Mouse (Mus musculus): ENCODE results near the gene Abcc3. TPM values are rescaled to one million over a fixed set of nuclear protein-coding genes. Genes with fewer than 3 reads are reported as not detected.

The Abcc3 gene
- 21.5 TPM for polyA plus RNA-seq (2014; fragmentation: Illumina TruSeq; extraction: RNeasy Lipid Tissue Mini Kit (QIAGEN cat#74804); ENCODE audit: low read depth, low replicate concordance)

DNA sequence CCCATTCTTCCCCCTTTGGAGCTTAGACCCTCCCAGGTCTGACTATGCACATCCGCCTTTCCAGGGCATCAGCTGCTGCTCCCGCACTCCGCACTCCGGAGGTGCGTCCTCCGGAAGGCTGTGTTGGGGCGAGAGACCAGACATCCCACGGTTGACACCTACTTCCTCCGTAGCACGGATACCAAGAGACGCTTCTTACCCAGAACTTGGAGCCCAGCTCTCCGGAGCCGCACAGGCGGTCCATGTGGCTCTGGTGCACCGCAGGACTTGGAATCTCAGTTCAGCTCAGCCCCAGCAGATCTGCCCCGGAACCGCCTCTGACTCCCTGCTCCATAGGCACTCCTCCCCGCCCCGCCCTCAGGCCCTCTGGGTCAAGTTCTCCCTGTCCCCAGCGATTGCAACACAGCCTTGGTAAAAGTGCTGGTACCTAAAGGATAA, at the start of gene Abcc3:
Abcc3 (minus strand) TSS at position 326 of the 438 bp plus-strand sequence.

GRCm38 (mm10) chr11:94327693-94328643, 64.8 kb downstream of the Abcc3 start, which contains the start of gene Ankrd40:
Gene Ankrd40 (plus strand): TSS chr11:94328001.

DNA sequence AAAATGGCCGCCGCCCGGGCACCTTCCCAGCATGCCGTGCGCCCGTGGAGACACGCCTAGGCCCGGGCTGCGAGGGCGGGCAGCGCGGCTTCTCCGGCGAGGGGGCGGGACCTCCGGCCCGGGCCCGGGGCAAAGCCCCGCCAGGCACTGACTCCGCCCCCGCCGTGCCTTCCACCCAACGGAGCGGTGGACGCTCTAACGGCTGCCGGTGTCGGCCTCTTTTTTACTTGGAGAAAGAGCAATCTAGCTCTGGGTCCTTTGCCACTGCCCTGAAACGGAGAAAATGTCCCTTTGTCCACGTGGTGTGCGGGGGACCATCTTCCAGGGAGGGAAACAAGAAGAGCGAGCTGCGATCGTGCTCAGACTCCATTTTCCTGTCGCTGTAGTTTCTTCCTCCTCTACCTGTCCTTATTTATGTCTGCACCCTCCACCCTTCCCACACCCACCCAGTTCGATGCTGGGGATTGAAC, 70.8 kb downstream of the Abcc3 start, which contains the start of gene Luc7l3:
Luc7l3 (minus strand) TSS at position 58 of the 470 bp plus-strand sequence.

Other genes starting within 250 kb of the Abcc3 start
- 330 TPM for gene Tob1, start 181.5 kb downstream of the Abcc3 start, polyA plus RNA-seq (2014; fragmentation: Illumina TruSeq; extraction: RNeasy Lipid Tissue Mini Kit (QIAGEN cat#74804); ENCODE audit: low read depth, low replicate concordance)
- gene Wfikkn2, start 147.0 kb downstream of the Abcc3 start, polyA plus RNA-seq (2014; fragmentation: Illumina TruSeq; extraction: RNeasy Lipid Tissue Mini Kit (QIAGEN cat#74804); ENCODE audit: low read depth, low replicate concordance), result 0.38 TPM
- 53.8 TPM for gene Gm21885, start 111.1 kb downstream of the Abcc3 start, polyA plus RNA-seq (2014; fragmentation: Illumina TruSeq; extraction: RNeasy Lipid Tissue Mini Kit (QIAGEN cat#74804); ENCODE audit: low read depth, low replicate concordance)
- gene Luc7l3, start 71.0 kb downstream of the Abcc3 start, polyA plus RNA-seq (2014; fragmentation: Illumina TruSeq; extraction: RNeasy Lipid Tissue Mini Kit (QIAGEN cat#74804); ENCODE audit: low read depth, low replicate concordance), result 403 TPM
- gene Ankrd40, start 65.0 kb downstream of the Abcc3 start, polyA plus RNA-seq (2014; fragmentation: Illumina TruSeq; extraction: RNeasy Lipid Tissue Mini Kit (QIAGEN cat#74804); ENCODE audit: low read depth, low replicate concordance), result 66.3 TPM
- gene Cacna1g, start 81.2 kb upstream of the Abcc3 start, polyA plus RNA-seq (2014; fragmentation: Illumina TruSeq; extraction: RNeasy Lipid Tissue Mini Kit (QIAGEN cat#74804); ENCODE audit: low read depth, low replicate concordance), result 0.41 TPM
- gene Spata20, start 93.2 kb upstream of the Abcc3 start, polyA plus RNA-seq (2014; fragmentation: Illumina TruSeq; extraction: RNeasy Lipid Tissue Mini Kit (QIAGEN cat#74804); ENCODE audit: low read depth, low replicate concordance), result not detected
- 1.7 TPM for gene Epn3, start 107.0 kb upstream of the Abcc3 start, polyA plus RNA-seq (2014; fragmentation: Illumina TruSeq; extraction: RNeasy Lipid Tissue Mini Kit (QIAGEN cat#74804); ENCODE audit: low read depth, low replicate concordance)
- gene Mycbpap, start 128.7 kb upstream of the Abcc3 start, polyA plus RNA-seq (2014; fragmentation: Illumina TruSeq; extraction: RNeasy Lipid Tissue Mini Kit (QIAGEN cat#74804); ENCODE audit: low read depth, low replicate concordance), result 0.88 TPM
- gene Rsad1, start 156.3 kb upstream of the Abcc3 start, polyA plus RNA-seq (2014; fragmentation: Illumina TruSeq; extraction: RNeasy Lipid Tissue Mini Kit (QIAGEN cat#74804); ENCODE audit: low read depth, low replicate concordance), result 6.4 TPM
- gene Chad, start 172.1 kb upstream of the Abcc3 start, polyA plus RNA-seq (2014; fragmentation: Illumina TruSeq; extraction: RNeasy Lipid Tissue Mini Kit (QIAGEN cat#74804); ENCODE audit: low read depth, low replicate concordance), result not detected
- gene Acsf2, start 208.9 kb upstream of the Abcc3 start, polyA plus RNA-seq (2014; fragmentation: Illumina TruSeq; extraction: RNeasy Lipid Tissue Mini Kit (QIAGEN cat#74804); ENCODE audit: low read depth, low replicate concordance), result 38.9 TPM
- gene Lrrc59, start 236.8 kb upstream of the Abcc3 start, polyA plus RNA-seq (2014; fragmentation: Illumina TruSeq; extraction: RNeasy Lipid Tissue Mini Kit (QIAGEN cat#74804); ENCODE audit: low read depth, low replicate concordance), result 60.4 TPM